Mouse (Mus musculus) megakaryocyte progenitor cell, adult 5-6 weeks (primary cell): ENCODE measurements around the gene Nrg3. TPM values are rescaled to one million over a fixed set of nuclear protein-coding genes. Genes with fewer than 3 reads are reported as not detected.

ENCODE experiments used
- ATAC-seq: replicated peaks from 2 replicates; pipeline ENCODE4 v1.8.0; 2016; ENCODE audit warnings: mild to moderate bottlenecking, moderate TSS enrichment, inconsistent platforms; ENCODE audit not compliant: poor library complexity
- total RNA-seq, 2 experiments: library from RNA; stranded (forward) in 1 of 2; stranded (reverse) in 1 of 2; fragments of 157-497, 149-512 nt in 1 of 2; fragments of 200-1000 nt in 1 of 2; gene quantifications; 2 replicates each; pipeline versions ENCODE4 v1.2.3 to v1.2.4; 2015 to 2017

The Nrg3 gene
- total RNA-seq, 2 experiments from 2014 or later, result not detected

DNA sequence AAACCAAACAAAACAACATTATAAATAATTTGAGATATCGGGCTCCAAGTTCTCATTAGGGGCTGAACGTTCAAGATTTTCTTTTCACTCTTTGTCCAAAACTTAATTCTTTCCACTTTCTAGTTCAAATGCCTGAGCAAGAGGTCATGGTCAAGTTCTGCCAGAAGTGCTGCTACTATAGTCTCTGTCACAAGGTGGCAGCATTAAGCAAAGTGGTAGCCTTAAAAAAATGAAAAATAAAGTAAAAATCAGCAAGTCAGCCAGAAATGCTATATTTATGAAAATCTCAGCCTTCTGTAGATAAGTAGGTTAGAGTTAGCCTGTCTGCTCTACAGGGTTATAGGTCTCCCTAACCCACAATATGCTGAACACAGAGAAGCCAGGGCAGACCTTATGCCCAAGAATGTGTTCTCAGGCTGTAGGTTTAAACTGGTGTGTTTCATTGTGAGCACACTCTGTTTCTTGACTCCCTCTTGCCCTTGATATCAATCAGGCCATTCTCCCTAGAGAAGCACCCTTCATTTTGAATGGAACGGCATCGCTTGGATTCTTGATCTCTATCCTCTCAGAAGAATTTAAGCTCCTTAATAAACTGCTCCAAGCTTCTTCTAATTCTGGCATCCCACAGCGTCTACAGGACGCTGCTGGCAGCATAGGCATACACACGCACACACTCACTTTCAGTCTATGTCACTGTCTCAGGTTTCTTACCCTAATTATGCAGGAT lies 480.9 kb downstream of the Nrg3 start:
- no peak for ATAC-seq

- no peak for ATAC-seq
Observed at GRCm38 (mm10) chr14:38959367-38959766, 513.5 kb downstream of the Nrg3 start.

DNA sequence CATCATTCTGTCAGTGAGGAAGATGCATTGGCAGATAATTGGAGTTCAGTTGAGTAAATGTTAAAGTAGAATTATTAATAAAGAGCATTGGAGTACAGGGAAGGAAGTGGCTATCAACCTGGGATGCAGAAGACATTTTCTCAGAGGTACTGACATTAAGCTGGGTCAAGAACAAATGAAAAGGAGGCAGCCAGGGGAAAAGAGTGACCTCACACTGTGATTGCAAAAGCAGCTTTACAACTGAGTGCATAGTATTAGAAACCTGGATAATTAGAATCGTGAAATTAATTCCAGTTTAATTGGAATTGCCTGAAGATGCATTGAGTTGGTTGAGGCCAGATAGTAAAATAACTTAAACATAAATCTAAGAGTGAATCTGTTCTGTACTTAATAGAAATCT lies 535.4 kb downstream of the Nrg3 start:
- ATAC-seq, result no peak

- ATAC-seq, result no peak
Observed at GRCm38 (mm10) chr14:38936483-38937054, 536.3 kb downstream of the Nrg3 start.

GRCm38 (mm10) chr14:38923652-38924051 lies 549.2 kb downstream of the Nrg3 start:
- no peak for ATAC-seq

GRCm38 (mm10) chr14:38920800-38921199 lies 552.1 kb downstream of the Nrg3 start:
- ATAC-seq, result no peak

GRCm38 (mm10) chr14:38870591-38870990 lies 602.3 kb downstream of the Nrg3 start:
- no peak for ATAC-seq

- no peak for ATAC-seq
Observed at GRCm38 (mm10) chr14:38847566-38847965, 625.3 kb downstream of the Nrg3 start.

- no peak for ATAC-seq
Observed at GRCm38 (mm10) chr14:38847091-38847490, 625.8 kb downstream of the Nrg3 start.

DNA sequence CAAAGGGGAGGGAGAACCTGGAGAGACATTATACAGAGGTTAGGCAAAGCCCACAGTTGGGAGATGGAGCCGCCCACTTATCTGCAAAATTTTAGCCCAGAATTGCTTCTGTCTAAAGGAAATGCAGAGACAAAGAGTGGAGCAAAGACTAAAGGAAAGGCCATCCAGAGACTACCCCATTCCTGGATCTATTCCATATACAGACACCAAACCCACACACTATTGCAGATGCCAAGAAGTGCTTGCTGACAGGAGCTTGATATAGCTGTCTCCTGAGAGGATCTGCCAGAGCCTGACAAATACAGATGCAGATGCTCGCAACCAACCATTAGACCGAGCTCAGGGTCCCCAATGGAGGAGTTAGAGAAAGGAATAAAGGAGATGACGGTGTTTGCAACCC lies 637.9 kb downstream of the Nrg3 start:
- no peak for ATAC-seq

GRCm38 (mm10) chr14:38824891-38825290 lies 648.0 kb downstream of the Nrg3 start:
- ATAC-seq, result no peak

GRCm38 (mm10) chr14:38797027-38797426 lies 675.9 kb downstream of the Nrg3 start:
- ATAC-seq, result no peak

DNA sequence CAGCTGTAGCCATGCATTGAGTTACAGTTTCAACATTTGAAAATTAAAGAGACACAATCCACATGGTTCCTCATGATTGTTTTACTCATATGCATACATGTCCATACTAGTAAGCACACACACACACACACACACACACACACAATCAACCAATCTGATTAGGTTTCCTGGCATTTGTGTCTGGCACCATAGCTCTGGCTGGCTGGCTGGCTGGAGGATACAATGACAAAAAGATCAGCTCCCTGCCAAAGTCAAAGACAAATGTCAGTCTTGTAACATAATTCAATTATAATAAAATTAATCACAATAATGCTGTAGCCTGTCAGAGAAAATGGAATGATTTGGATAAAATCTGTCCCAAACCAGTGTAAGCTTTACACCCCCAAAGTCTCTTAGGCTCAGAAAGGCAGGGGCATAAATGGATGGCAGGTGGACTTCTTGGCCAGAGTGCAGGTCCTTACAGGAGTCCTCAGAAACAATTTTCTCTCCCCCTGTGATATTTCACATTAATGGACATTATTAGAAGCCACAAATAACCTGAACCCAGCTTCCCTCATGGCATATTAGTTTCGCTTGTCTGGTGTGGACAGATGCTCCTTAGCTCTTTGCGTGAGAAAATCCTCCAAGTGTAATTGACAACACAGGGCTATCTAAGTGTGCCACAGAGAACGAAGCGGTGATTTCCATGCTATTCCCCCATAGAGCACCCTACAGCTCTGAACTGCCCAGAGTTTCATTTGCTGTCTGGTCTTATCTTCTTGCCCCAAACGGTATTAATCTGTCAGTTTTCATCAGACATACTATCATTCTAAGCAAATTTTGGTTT lies 697.4 kb downstream of the Nrg3 start:
- no peak for ATAC-seq

- no peak for ATAC-seq
Observed at GRCm38 (mm10) chr14:38774811-38775210, 698.1 kb downstream of the Nrg3 start.

DNA sequence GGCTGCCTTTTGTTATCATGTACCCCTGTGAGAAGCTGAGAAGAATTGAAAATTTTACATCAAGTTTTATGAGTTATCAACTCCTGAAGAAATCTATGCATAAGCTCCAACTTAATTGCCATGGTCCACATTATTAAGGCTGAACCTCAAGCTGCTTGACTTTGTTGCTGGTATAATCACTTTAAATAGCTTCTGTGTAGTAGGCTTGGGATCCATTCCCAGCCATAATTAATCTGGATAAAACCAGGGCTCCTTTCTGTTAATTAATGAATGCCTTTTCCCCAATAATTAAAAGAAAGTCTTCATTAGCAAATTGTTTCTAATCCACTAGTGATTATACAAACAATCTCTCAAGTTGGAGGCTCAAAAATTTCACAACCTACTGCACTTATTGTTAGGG lies 742.4 kb downstream of the Nrg3 start:
- ATAC-seq, result no peak

- ATAC-seq, result no peak
Observed at GRCm38 (mm10) chr14:38703894-38704293, 769.0 kb downstream of the Nrg3 start.

- no peak for ATAC-seq
Observed at GRCm38 (mm10) chr14:38702596-38703393, 770.1 kb downstream of the Nrg3 start.

- ATAC-seq, result no peak
Observed at GRCm38 (mm10) chr14:38701413-38701812, 771.5 kb downstream of the Nrg3 start.

DNA sequence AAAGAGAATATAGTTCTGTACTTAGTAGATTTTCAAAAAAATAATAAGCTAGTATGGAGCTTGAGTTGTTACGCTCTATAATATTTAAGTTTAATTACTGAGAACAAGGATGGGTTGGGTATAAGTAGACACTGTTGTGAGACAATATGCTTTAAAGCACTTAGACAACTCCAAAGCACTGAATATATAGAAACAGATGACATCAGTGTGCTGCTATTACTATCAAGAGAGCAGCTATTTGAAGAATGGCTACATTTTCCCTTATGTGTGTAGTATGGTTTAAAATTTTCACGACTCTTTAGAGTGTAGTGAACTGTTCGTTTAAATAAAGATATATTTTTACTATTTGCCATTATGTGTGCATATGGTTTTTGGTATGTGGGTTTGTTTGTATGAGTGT lies 771.9 kb downstream of the Nrg3 start:
- no peak for ATAC-seq

DNA sequence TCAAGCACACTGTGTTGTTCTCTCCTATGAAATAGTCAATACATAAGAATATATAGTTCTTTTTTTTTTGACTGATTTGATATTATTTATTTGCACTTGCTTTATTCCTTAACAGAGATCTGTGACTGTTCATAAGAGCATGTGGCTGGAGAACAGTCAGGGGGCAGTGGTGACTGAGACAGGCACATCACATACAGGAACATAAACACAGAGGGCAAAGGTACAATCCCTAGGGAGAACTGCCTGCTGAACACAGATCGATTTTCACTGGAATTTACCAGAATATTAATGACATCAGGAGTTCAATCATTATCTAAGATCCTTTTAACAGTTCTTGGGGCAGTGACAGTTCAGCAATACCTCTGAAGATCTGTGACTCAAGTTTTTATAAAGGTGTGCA lies 812.9 kb downstream of the Nrg3 start:
- ATAC-seq, result no peak

DNA sequence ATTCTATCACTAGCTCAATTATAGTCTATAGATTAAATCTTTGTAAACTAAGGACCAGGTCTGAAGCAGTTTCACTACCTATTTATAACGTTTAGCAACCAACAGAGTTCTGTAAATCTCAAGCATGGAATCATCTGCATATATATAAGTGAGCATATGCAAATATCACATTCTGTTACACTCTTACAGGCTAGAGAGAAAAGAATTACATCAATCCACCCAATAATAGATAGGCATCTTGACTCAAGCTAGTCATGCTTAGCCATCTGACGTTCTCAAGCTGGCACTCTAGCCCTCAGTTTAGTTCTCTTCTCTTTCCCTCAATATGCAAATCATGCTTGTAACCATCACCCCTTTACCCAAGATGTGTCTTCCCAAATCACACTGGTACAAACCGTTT lies 835.8 kb downstream of the Nrg3 start:
- no peak for ATAC-seq
